Mouse (Mus musculus): ENCODE results near the gene Fgfrl1. TPM values are rescaled to one million over a fixed set of nuclear protein-coding genes. Genes with fewer than 3 reads are reported as not detected.
A peak's percentile ranks its signal among the peaks of the same experiment; 100 is the strongest.

Gene Fgfrl1
- polyA plus RNA-seq, 1 experiment from 2014 or later: 18.0 TPM

DNA sequence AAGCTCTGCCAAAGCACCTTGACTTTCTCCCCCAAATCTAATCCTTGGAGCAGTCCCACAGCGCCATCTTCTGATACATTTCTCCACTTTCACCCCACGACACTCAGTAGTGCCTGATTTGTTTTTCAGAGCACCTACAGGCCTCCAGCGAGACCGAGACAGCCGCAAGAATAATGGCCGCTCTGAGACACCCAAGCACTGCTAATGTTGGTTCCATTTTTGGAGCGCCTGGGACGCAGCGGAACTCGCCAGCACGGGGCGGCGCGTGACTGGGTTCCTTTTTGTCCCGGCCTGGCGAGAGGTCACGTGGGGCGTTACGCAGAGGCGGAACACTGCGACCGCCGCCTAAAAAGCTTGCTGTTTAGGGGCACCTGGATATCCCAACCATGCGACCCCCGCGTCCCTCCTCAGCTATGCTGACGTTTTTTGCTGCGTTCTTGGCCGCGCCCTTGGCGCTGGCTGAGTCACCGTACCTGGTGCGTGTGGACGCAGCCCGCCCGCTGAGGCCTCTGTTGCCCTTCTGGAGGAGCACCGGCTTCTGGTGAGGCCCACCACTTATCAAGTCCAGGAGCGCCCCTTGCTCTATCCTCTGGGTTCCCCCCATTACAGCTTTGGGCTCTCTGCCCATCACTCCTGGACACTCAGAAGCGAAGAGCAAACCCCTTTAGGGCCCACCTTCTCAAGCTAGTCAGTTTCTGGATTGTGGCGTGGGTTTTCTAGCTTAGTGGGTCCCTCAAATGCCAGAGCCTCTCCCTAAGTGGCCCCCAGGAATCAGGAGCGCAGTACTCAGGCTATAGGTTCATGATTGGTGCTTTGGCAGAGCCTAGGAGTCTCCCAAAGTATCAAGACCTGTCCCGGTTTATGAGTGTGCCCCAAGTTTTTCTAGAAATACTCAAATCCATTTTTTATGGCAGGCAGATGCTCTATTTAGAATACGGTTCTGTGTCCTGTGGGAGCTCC is 22.9 kb upstream of the Fgfrl1 start, which contains the start of gene Dgkq:
Gene Dgkq (minus strand): TSS at position 696 of the 960 bp plus-strand sequence.
- H3K4me1 ChIP-seq: peaks cover 55% of the 10 kb centered on the region
- 5% methylated on average over 43 of the region's 43 CpGs for WGBS (ENCODE audit: insufficient replicate concordance)
- peak within 1 kb of the TSS; percentile 69 for H3K4me3 ChIP-seq
- H3K27me3 ChIP-seq (replicated peaks): peaks cover 7% of the 10 kb centered on the region
- peak within 1 kb of the TSS; percentile 89 for H3K27ac ChIP-seq
- H3K9me3 ChIP-seq (replicated peaks): no peaks in the 10 kb centered on the region
- peak within 1 kb of the TSS; percentile 82 for H3K4me2 ChIP-seq
- H3K36me3 ChIP-seq: peaks cover 30% of the 10 kb centered on the region
- peak within 1 kb of the TSS; percentile 81 for H3K9ac ChIP-seq
- peak; percentile 81 for ATAC-seq

DNA sequence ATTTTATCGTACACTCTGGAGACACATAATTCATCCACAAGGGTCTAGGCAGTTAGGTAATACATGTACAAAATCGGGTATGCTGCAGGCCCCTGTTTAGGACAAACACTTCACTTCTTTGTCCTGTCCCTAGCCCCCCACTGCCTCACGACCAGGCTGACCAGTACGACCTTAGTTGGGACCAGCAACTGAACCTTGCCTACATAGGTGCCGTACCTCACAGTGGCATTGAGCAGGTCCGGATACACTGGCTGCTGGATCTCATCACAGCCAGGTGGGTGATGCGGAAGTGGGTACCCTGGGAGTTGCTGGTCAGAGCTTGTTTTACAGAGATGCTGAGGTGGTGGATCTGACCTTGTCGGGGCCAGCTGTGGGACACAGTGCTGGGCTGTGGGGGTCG is 22.2 kb upstream of the Fgfrl1 start:
- WGBS (ENCODE audit: insufficient replicate concordance): 65% methylated on average over 9 of the region's 9 CpGs
- no peak for ATAC-seq
- peaks cover 62% of the 10 kb centered on the region for H3K4me1 ChIP-seq

DNA sequence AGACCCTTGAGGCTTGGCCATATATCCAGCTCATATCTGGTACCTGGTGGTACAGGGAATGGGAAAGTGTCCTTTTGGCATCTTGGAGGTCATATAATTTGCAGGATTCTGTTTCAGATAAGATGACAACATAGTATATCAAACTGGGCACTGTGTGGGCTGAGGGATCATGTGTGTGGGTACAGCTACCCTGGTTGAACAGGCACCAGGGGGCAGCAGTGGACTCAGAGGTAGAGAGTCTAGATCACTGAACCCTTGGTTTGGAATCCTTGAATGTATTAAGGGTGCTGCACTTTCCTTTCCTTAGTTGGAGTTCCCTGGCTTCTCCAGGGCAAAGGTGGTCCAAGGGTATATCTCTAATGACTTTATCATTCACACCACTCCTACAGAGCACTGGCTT is 21.4 kb upstream of the Fgfrl1 start:
- Histone ChIP-seq H3K4me1 (peaks cover 70% of the 10 kb centered on the region), H3K27me3 (replicated peaks) (no peaks in the 10 kb centered on the region), H3K9ac (no peak overlapping the region), H3K4me3 (no peak overlapping the region), H3K4me2 (peak overlapping the region; percentile 82; the same call in 1 of the 2 replicates), H3K27ac (peak overlapping the region; percentile 89; the same call in 1 of the 2 replicates), H3K9me3 (replicated peaks) (no peaks in the 10 kb centered on the region), H3K36me3 (peaks cover 30% of the 10 kb centered on the region)
- peak; percentile 40 for ATAC-seq

More for the DNA sequence above, 22.2 kb upstream of the Fgfrl1 start:
- H3K9ac ChIP-seq: peak overlapping the region; percentile 81
- peak overlapping the region; percentile 89 for H3K27ac ChIP-seq
- peaks cover 30% of the 10 kb centered on the region for H3K36me3 ChIP-seq
- peak overlapping the region; percentile 82 for H3K4me2 ChIP-seq
- peaks cover 2% of the 10 kb centered on the region; the same call in 1 of the 2 replicates for H3K27me3 ChIP-seq (replicated peaks)
- peak overlapping the region; percentile 69 for H3K4me3 ChIP-seq
- H3K9me3 ChIP-seq (replicated peaks): no peaks in the 10 kb centered on the region

DNA sequence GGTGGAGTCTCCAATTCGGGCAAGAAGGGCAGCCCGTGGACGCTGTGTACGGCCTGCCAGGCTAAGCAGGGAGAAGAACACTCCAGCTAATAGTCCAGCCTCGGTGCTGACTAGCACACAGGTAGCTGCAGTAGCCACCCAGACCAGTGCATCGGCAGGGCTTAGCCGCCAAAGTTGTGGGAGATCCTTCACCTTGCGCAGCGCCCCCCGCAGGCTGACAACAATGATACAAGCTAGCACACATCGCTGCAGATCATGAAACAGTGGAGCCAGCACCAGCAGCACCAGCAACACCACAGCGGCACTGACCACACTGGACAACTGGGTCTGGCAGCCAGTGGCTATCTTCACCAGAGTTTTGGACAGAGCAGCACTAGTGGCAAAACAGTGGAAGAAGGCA is 20.4 kb upstream of the Fgfrl1 start:
- H3K27ac ChIP-seq: peak overlapping the region; percentile 49; the same call in 1 of the 2 replicates
- WGBS (ENCODE audit: insufficient replicate concordance): 88% methylated on average over 12 of the region's 12 CpGs
- no peak for ATAC-seq

DNA sequence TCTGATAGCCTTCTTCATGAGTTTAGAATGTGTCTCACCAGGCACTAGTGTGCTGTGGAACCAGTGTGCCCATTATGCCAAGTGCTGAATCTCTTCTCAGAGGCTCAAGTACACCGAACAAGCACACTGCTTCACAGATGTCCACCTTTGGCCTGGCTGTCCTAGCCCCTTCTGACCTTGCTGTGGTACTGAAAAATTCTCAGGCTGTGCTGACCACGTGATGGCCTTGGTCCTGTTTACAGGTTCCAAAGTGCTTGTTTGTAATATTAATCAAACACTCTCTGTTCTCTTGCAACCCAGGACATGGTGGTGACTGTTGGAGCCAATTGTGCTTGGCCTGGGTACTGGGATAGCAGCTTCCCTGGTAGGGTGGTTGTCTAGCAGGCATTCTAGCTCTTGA is 17.6 kb upstream of the Fgfrl1 start:
- Histone ChIP-seq H3K36me3 (peaks cover 30% of the 10 kb centered on the region), H3K27ac (peak overlapping the region; percentile 96), H3K4me2 (peak overlapping the region; percentile 78), H3K4me1 (peaks cover 92% of the 10 kb centered on the region), H3K9ac (peak overlapping the region; percentile 76), H3K9me3 (replicated peaks) (no peaks in the 10 kb centered on the region), H3K4me3 (peak overlapping the region; percentile 57), H3K27me3 (replicated peaks) (no peaks in the 10 kb centered on the region)
- WGBS (ENCODE audit: insufficient replicate concordance): 56% methylated on average over 2 of the region's 2 CpGs
- no peak for ATAC-seq

More for the DNA sequence above, 20.4 kb upstream of the Fgfrl1 start:
- H3K4me2 ChIP-seq: no peak overlapping the region
- H3K36me3 ChIP-seq: peaks cover 30% of the 10 kb centered on the region
- H3K4me3 ChIP-seq: no peak overlapping the region
- no peaks in the 10 kb centered on the region for H3K27me3 ChIP-seq (replicated peaks)
- H3K9me3 ChIP-seq (replicated peaks): no peaks in the 10 kb centered on the region
- H3K4me1 ChIP-seq: peaks cover 80% of the 10 kb centered on the region
- no peak overlapping the region for H3K9ac ChIP-seq

DNA sequence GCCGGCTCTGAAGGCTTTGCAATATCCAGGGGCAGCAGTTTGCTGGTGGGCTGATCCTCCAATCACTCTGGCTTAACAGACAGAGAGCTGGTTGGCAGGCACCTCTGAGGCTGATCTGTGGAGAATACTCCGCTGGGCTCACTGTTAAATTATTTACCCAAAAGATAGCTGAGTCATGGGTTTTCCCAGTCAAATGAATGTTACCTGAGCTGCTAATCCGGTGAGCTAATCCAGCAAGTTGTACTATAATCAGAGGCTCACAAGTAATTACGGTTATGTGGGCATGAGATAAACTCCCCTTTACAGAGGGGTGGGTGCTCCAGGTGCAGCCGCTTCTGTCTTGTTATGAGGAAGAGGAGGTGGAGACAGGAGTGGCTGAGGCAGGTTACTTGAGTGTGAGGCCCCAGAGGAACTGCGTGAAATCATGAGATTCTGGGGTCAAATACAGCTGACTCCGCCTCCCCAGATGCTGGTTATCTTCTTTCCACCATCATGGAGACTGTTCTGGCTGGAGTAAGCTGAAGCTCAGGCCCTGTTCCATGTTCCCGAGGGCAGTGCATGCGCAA is 16.8 kb upstream of the Fgfrl1 start, which contains the start of gene Slc26a1:
Gene Slc26a1 (minus strand): TSS at position 319 of the 566 bp plus-strand sequence.
- H3K9ac ChIP-seq: peak within 1 kb of the TSS; percentile 76
- peak within 1 kb of the TSS; percentile 57 for H3K4me3 ChIP-seq
- no peaks in the 10 kb centered on the region for H3K9me3 ChIP-seq (replicated peaks)
- WGBS (ENCODE audit: insufficient replicate concordance): 26% methylated on average over 9 of the region's 9 CpGs
- peak within 1 kb of the TSS; percentile 78 for H3K4me2 ChIP-seq
- H3K27me3 ChIP-seq (replicated peaks): no peaks in the 10 kb centered on the region
- H3K27ac ChIP-seq: peak within 1 kb of the TSS; percentile 96
- peaks cover 30% of the 10 kb centered on the region for H3K36me3 ChIP-seq
- peaks cover 90% of the 10 kb centered on the region for H3K4me1 ChIP-seq
- peak; percentile 59 for ATAC-seq

DNA sequence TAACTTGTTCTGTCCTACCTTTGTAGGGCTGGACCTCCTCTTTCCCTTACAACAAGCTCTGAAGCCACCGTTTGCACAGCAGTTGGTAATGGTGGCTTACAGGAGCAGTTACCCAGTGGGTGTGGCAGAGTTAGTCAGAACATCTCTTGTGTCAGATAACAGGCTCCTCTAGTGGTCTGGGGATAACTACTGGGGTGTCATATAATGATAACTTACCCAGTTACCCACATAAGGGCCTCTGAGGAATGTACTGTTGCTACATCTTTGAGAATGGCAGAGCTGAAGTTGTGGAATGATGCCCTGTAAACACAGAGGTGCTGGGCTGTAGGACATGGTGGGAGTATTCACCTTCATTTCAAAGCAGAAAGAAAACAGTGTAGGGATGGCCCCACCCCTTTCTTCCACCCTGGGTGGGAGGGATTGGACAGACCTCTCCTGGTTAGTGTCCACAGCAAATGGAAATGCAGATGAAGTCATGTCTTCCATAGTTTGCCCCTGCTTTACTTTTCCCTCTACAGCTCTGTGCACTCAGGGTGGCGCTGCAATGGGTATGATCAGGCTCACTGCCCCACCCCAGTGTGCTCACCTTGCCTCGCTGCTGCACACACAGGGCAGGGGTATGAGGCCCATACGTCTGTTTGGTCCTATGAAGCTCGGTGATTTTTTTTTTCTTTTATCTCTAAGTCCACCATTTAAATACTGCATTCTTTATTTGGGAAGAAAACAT is 15.2 kb upstream of the Fgfrl1 start:
- H3K9me3 ChIP-seq (replicated peaks): no peaks in the 10 kb centered on the region
- H3K27me3 ChIP-seq (replicated peaks): no peaks in the 10 kb centered on the region
- H3K36me3 ChIP-seq: peaks cover 24% of the 10 kb centered on the region
- H3K9ac ChIP-seq: peak overlapping the region; percentile 76
- peak overlapping the region; percentile 45 for H3K4me3 ChIP-seq
- peak; percentile 85 for ATAC-seq
- peak overlapping the region; percentile 78 for H3K4me2 ChIP-seq
- WGBS (ENCODE audit: insufficient replicate concordance): 4% methylated on average over 5 of the region's 5 CpGs
- H3K27ac ChIP-seq: peak overlapping the region; percentile 96
- peaks cover 76% of the 10 kb centered on the region for H3K4me1 ChIP-seq

DNA sequence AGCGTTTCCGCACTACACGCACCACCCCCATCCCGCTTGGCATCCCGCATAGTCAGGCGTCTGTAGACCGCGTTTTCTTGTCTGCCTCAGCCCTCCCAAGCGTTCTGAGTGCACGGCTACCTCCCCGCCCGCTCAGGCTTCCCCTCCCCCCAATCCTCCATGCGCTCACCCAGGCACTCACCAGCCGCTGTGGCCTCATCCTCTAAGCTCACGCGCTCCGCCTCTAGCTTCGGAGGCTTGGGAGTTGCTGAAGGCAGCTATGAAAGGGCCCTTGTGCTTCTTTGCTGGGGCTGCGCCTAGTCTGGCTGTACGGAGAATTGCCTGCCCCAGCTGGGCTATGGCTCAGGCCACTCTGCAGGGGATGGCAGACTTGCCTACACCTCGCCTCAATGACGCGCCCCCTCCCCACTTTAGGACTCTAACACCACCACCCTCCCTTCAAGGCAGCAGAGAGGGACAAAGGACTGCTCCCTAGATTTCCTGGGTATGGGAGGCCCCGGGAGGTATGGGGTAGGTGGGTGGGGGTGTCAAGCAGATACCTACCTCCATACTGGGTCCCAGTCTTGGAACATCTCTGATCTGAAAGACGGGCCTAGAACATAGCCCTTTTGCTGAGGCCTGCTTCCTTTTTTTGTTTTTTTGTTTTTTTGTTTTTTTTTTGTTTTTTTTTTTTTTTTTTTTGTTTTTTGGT is 14.4 kb upstream of the Fgfrl1 start:
- peak overlapping the region; percentile 76 for H3K9ac ChIP-seq
- peak overlapping the region; percentile 78 for H3K4me2 ChIP-seq
- peak overlapping the region; percentile 45 for H3K4me3 ChIP-seq
- WGBS (ENCODE audit: insufficient replicate concordance): 8% methylated on average over 25 of the region's 25 CpGs
- ATAC-seq: peak; percentile 57
- H3K9me3 ChIP-seq (replicated peaks): no peaks in the 10 kb centered on the region
- peaks cover 17% of the 10 kb centered on the region for H3K36me3 ChIP-seq
- H3K27ac ChIP-seq: peak overlapping the region; percentile 96
- H3K27me3 ChIP-seq (replicated peaks): no peaks in the 10 kb centered on the region
- peaks cover 69% of the 10 kb centered on the region for H3K4me1 ChIP-seq

DNA sequence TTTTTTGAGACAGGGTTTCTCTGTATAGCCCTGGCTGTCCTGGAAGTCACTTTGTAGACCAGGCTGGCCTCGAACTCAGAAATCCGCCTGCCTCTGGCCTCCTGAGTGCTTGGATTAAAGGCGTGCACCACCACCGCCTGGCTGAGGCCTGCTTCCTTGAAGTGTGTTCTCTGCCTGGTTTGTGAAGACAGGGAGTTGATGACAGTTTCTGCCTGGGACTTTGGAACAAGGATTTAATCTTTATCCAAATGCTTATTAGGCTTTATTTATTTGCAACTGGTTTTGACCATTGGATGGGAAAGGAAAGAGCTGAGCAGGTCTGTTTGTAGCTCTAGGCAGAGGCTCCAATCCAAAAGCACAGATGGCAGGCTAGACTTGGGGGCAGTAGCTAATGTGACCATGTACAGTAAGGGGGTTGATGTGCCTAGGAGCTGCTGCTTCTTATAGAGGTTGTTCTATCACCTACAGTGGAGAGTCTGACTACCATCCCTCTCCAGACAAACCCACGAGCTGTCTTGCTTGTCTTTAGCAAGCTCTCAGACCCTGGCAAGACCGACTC is 13.8 kb upstream of the Fgfrl1 start:
- Histone ChIP-seq H3K9me3 (replicated peaks) (no peaks in the 10 kb centered on the region), H3K4me1 (peaks cover 65% of the 10 kb centered on the region), H3K4me2 (no peak overlapping the region), H3K27ac (peak overlapping the region; percentile 39), H3K27me3 (replicated peaks) (no peaks in the 10 kb centered on the region), H3K4me3 (no peak overlapping the region), H3K36me3 (peaks cover 10% of the 10 kb centered on the region), H3K9ac (no peak overlapping the region)
- 79% methylated on average over 6 of the region's 6 CpGs for WGBS (ENCODE audit: insufficient replicate concordance)
- ATAC-seq: no peak

DNA sequence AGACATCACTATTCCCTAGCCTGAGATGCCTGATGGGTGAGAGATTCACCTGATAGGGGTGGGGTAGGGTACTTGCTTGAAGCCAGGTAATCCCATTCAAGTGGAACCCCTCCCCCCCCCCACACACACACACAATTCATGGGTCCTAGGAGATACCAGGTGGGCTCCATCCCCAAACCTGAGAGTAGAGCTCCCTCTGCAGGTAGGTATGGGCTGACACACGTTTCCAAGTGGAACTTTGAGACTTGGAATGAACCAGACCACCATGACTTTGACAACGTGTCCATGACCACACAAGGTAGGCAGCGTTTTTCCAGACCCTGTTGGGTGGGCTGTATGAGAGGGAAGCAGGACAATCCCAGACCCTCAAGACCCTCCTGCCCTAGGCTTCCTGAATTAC is 12.3 kb upstream of the Fgfrl1 start:
- Histone ChIP-seq H3K9me3 (replicated peaks) (no peaks in the 10 kb centered on the region), H3K27ac (no peak overlapping the region), H3K36me3 (0 out of 2 replicates have a peak, but pooled peaks cover 5% of the 10 kb centered on the region), H3K4me3 (no peak overlapping the region), H3K4me2 (no peak overlapping the region), H3K4me1 (peaks cover 50% of the 10 kb centered on the region), H3K9ac (no peak overlapping the region), H3K27me3 (replicated peaks) (no peaks in the 10 kb centered on the region)
- 37% methylated on average over 3 of the region's 3 CpGs for WGBS (ENCODE audit: insufficient replicate concordance)
- no peak for ATAC-seq

DNA sequence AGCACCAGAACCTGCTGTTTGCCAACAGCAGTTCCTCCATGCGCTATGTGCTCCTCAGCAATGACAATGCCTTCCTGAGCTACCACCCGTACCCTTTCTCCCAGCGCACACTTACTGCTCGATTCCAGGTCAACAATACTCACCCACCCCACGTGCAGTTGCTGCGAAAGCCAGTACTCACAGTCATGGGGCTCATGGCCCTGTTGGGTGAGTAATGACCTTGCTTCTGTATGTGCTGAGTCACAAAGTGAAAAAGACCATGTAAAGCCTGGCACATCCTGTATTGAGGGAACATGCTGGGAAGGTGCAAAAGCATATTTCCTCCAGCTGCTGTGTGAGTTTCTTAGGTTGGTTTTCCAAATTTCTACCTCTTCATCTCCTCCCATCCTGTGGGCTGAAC is 11.3 kb upstream of the Fgfrl1 start:
- ATAC-seq: no peak
- H3K27me3 ChIP-seq (replicated peaks): no peaks in the 10 kb centered on the region
- no peak overlapping the region for H3K4me2 ChIP-seq
- no peaks in the 10 kb centered on the region for H3K9me3 ChIP-seq (replicated peaks)
- peaks cover 40% of the 10 kb centered on the region for H3K4me1 ChIP-seq
- H3K9ac ChIP-seq: 0 out of 2 replicates have a peak overlapping the region, but pooled peaks have one; percentile 0
- 0 out of 2 replicates have a peak, but pooled peaks cover 5% of the 10 kb centered on the region for H3K36me3 ChIP-seq
- 83% methylated on average over 6 of the region's 6 CpGs for WGBS (ENCODE audit: insufficient replicate concordance)
- no peak overlapping the region for H3K4me3 ChIP-seq
- no peak overlapping the region for H3K27ac ChIP-seq
